Mouse (Mus musculus): ENCODE results near the gene Fut8. TPM values are rescaled to one million over a fixed set of nuclear protein-coding genes. Genes with fewer than 3 reads are reported as not detected.
"Not testable (repeated sequence)": the region's sequence is repeated elsewhere in the genome, so short reads cannot be mapped to it uniquely, and the experiment has no call there.

Fut8 gene
- total RNA-seq, 2 experiments from 2014 or later: 16.8 to 17.8 TPM

DNA sequence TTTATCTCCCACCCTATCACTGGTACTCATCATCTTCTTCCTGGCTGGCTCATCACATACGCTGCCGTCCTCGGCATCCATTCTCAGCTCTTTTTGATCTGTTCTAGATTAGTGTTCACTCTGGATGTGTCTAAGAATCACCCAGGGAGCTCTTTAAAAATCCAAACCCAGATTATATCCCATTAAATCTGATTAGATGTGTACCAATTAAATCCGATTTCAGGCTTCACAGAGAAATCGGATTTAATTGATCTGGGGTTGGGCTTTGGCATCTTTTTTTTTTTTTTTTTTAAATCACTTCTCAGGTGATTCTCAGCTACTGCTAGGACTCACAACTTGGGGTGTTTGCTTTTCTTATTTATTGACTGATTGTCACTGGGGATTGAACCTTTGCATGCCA, 17.3 kb upstream of the Fut8 start:
- intact Hi-C loops (cut with DNase I): no loop called here
- DNase-seq: no peak

DNA sequence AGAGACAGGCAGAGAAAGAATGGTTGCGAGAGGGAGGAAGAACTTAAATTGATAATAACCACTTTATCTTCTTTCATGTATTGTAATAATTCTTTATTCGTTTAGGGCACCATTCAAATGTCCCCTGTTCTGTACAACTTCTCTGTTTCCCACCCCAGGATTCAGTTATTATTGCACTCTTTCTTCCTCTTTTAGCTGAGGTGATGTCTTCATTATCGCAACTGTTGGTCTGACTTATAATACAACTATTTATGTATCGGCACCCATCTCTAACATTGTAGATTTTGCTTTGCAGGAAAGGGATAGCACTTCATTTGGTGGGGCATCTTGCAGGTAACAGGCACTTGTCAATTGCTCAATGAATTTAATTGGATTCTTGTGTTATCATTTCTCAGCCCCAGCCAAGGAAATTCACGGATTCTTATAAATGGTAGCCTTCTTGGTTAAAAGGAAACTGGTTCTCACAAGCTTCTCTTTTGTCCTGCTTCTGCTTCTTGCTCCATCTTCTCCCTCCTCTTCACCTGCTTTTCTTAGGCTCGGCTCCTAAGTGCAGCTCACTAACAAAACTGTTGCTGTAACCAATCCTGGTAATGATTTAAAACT, 15.6 kb upstream of the Fut8 start:
- DNase-seq: no peak
- intact Hi-C loops (cut with DNase I): no loop called here

DNA sequence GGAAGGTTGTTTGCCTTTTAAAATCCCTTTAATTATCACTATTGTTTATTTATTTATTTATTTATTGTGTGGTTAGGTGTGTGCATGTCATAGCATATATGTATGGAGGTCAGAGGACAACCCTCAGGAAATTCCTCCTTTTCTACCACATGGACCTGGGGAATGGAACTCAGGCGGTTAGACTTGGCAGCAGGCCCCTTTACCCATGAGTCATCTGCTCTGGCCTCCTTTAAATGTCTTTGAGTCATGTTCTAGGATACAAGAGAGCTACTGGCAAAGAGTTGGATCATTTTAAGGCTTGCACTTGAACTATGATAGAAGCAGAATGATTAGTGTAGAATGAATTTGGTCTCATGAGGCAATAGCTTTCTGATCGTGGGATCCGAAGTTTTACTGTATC, 14.3 kb upstream of the Fut8 start:
- no peak for DNase-seq
- intact Hi-C loops (cut with DNase I): no loop called here

DNA sequence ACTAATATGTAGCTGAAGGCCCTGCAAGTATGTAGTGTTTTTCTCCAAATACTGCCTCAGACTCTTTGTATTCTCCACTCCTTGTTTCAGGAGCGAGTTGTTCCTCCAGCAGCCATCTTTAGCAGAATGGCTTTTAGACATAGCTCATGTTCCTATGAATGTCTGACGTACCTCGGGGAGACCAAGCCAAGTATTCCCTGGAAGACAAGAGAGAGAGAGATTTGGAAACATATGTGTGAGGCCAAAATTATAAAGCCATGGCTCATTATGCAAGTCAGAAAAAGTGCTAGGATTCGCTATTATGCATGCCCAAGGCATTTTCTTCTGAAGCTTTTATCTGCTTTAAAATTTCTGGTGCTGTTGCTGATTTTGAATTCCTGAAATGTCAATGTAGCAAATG, 13.8 kb upstream of the Fut8 start:
- intact Hi-C loops (cut with DNase I): no loop called here

DNA sequence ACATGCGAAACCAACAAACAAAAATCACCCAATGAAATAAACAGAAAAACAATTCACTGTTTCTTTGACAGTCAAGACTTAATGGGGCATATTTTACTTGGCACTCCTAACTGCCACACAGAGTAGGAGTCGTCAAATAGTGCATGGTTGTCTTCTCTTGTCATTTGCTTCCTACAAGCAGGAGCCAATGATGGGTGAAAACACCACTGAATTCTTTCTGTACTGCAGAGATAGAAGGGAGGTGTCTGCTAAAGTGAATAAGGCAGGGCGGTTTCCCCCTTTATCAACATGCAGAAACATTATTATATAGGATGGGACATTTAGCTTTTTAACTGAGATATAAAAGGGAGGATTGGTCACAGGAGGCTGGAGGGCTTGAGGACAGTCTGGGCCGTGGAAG, 13.0 kb upstream of the Fut8 start:
- intact Hi-C loops (cut with DNase I): no loop called here
- DNase-seq: no peak

More for the DNA sequence above, 13.8 kb upstream of the Fut8 start:
- no peak for DNase-seq

DNA sequence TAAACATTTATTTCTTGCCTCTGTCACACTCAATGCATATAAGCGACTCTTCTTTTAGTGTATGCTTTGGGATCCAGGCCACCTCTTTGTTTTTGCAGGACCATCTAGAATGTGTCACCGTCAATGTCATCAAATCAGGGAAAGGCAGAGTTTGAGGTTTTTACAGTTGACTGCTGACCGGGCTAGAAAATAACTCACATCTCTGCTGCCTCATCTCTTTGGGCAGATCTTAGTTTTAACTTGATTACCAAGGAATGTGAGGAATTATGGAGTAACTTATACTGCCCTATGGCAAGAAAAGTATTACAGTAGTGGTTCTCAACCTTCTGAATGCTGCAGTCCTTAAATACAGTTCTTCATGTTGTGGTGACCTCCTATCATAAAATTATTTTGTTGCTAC, 12.2 kb upstream of the Fut8 start:
- DNase-seq: no peak
- intact Hi-C loops (cut with DNase I): no loop called here

DNA sequence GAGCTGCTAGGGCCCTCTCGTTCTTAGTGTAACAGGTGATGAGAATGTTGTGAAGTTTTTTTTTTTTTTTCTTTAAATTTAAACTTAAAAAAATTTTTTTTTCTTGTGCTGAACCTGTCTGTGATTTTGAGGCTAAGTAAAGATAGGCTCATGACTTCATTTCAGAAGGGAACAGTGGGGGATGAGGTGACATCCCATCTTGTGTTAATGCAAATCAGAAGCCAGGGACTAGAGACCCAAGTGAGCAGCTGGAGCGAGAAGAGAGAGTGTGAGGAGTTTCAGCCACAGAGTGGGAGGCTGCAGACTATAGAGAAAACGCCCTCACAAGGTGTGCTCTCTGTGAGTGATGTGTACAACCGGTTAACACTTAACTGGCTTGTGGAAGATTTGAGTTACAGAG, 2.0 kb upstream of the Fut8 start:
- intact Hi-C loops (cut with DNase I): loop anchor here (5.0 kb wide), 4 partner anchors 274 to 991 kb away; partner anchors contain the start of genes Gphn and Max
- no peak for DNase-seq

DNA sequence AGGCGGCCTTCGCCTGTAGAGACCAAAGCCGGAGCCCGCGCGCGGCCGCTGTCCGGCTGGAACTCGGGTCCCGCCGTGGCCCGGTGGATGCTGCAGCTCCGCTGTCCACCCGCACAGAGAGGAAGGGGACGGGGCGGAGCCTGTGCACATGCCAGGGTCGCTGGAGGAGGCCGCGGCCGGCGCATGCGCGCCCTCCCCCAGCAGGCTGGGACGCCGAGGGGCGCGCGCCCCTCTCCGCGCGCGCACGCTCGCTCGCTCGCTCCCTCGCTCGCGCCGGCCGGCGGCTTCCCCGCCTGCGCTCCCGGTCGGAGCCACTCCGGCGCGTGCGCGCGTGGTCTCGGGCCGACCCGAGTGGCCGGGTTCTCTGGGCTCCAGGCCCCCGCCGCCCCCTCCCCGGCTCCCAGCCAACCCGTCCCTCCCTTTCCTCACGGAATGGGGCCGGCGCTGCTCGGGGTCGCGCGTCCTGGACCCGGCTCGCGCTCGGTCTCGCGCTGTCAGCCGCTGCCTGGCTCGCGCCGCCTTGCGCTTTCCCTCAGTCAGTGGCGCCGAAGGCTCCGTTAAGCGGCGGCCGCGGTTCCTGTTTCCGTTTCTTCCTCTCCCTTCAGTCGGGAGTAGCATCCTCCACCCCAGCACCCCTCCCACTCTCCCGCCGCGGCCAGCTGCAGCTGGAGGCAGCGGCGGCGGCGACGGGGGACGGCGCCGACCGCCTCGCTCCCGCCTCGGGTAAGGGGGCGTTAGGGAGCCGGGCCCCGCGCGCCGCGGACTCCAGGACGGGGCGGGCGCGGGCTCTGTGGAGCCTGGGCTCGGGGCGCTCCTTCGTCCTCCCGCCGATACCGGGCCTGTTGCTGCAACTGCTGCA, 835 bp downstream of the Fut8 start:
- DNase-seq: peak; percentile 93
- intact Hi-C loops (cut with DNase I): loop anchor here (2.0 to 5.0 kb wide), 6 partner anchors 186 to 989 kb away; partner anchors contain the start of genes Gphn and Max

DNA sequence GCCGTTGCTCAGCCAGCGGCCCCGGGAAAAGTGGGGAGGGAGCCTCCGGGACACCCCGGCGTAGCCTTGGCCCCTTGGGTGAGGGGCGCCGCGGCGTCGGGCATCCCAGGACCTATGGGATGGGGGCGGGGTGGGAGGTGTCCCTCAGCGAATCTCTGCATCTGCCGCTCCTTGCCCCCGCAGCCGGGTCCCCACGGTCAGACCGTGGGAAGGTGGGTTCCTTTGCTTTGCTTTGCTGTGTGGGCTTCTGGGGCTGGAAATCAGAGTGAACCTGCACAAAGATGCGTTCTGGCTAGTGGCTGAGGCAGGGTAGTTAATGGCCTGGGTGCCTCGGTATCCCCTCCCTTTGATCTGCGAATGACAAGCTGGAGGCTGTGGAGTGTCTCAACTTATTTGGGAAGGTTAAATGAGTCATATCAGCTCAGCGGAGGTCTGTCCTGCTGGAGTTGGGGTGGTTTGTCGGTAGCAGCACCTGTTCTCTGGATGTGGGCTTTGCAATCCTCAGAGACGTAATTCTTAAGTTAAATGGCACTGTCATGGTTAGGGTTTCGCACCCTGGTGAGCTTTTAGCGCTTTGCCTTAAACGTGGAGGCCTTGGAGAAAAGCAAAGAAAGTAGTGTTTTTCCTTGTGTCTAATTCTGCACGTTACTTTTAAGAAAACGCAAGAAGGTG, 1.6 kb downstream of the Fut8 start:
- intact Hi-C loops (cut with DNase I): loop anchor here (2.0 to 5.0 kb wide), 9 partner anchors 187 to 988 kb away; partner anchors contain the start of genes Gphn and Max
- DNase-seq: no peak

DNA sequence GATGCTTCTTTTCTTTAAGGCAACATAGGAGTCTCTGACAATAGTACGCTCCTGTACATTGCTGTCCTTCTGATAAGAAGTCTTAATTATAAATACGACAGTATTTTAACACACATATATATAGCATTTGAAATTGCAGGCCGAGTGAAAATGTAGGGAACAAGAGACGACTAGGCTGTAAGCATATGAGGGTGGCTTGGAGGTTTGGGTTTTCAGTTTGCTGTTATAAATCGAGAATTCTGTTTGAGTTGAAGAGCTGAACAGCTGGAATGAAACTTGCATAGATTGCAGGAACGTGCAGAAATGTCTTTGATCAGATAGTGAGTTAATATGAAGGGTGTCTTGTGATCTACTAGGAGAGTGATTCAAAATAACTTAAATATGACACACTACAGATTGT, 2.4 kb downstream of the Fut8 start:
- intact Hi-C loops (cut with DNase I): loop anchor here (2.0 to 5.0 kb wide), 3 partner anchors 292 to 426 kb away; no protein-coding TSS in a partner anchor

DNA sequence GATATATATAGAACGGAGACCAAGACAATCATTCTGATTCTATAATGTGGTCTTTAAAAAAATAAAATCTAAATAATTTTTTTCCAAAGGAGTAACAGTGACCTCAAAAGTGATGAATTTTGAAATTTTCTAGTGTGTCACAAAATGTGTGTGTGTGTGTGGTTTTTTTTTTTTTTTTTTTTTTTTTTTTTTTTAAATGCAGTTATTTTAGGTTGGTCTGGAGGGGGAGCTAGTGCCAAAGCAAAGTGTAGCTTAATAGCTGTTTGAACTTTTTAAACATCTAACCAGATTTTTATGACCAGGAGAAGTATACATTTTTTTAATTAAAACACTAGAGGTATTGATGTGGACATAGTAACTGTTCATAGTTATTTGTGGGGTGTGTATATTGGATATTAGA, 2.9 kb downstream of the Fut8 start:
- peak in 1 of 2 experiments; percentile 10 for DNase-seq
- intact Hi-C loops (cut with DNase I): loop anchor here (2.0 to 5.0 kb wide), 3 partner anchors 291 to 426 kb away; no protein-coding TSS in a partner anchor

More for the DNA sequence above, 2.4 kb downstream of the Fut8 start:
- DNase-seq: no peak

DNA sequence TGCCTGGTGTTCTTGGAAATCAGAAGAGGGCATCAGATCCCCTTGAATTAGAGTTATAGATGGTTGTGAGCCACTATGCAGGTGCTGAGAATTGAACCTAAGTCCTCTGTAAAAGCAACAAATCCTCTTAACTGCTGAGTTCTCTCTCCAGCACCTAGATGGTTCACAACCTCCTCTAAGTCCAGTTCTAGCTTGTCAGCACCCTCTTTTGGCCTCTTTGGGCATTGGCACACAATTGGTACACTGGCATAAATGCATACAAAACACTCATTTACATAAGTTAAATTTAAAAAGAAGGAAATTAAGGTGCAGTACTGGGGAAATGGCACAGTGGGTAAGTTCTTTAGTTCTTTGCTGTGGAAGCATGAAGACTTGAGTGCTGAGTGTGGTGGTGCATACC, 24.7 kb downstream of the Fut8 start:
- DNase-seq: no peak
- intact Hi-C loops (cut with DNase I): no loop called here

DNA sequence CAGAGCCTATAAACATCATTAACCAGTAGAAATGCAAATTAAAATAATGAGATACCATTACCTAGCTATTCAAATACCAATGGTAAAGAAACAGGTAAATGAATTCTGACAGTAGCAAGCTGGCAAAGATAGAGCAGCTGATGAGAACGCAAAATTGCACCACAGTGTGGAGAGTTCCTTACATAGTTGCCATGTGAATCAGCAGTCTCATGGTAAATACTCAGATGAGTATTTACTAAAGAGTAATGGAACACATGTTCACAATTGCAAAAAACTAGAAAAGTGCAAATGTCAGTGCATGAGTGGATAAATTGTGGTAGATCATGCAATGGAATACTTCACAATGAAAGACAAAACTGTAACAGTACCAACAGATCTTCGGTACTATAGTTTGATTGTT, 25.9 kb downstream of the Fut8 start:
- no peak for DNase-seq
- intact Hi-C loops (cut with DNase I): no loop called here

DNA sequence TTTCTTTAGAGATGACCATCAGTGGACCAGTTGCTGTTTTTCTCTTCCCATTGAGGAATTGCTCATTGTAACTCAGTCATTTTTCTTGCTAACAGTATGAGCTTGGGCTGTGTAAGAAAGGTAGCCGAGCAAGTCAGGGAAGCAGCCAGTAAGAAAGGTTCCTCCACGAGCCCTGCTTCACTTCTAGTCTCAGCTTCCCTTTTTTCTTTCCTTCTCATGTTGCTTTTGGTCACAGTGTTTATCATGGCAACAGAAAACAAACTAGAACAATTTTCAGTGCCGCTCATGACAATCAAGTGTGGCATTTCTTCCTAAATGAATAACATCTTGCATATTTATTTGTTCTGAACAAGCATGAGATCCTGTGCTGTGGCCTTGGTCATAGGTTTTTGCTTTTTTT, 32.8 kb downstream of the Fut8 start:
- intact Hi-C loops (cut with DNase I): no loop called here
- DNase-seq: no peak

DNA sequence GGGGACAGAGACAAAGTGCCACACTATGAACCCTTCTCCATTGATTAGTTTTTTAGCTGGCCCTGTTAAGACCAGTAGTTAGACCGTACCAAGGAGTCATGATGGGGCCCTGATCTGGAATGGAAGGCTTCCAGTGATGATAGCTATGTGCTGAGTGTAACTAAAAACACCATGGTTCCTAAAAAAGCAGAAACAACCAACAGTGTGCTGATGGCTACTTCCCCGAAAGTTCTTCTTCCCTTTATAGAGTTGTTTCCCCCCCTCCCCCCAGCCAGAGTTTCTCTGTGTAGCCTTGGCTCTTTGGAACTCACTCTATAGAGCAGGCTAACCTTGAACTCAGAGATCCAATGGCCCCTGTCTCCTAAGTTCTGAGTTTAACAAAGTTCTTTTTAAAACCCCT, 50.6 kb downstream of the Fut8 start:
- intact Hi-C loops (cut with DNase I): no loop called here
- no peak for DNase-seq

DNA sequence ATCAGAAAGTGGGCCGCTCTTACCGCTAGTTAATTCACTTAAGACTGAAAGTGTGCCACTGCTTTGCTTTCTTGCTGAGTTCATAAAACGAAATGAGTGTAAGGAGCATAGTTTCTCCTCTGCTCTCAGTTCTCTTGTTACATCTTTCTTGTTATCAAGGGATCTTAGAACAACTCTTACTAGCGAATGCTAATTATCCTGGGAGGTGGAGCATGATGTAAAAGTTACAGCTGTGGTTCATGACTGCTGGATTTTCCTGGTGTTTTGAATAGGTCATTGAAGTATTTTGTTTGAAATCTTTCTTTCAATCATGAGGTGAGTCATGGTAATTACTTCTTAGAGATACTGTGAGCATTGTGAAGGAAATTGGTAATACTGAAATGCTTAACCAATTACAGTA, 53.1 kb downstream of the Fut8 start:
- intact Hi-C loops (cut with DNase I): no loop called here
- no peak for DNase-seq

DNA sequence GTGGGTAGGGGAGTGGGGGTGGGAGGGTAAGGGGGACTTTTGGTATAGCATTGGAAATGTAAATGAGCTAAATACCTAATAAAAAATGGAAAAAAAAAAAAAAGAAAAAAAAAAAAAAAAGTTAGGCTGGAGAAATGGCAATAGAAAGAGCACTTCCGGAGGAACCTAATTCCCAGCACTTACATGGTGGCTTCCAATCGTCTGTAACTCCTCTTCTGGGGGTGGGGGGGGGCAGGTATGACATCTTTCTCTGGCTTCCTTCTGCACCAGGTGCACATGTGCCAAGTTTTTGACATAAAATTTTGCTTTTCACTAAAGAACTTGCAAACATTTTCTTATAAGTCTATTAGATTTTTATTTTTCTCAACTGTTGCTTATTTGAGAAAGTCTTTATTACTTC, 53.9 kb downstream of the Fut8 start:
- DNase-seq; intact Hi-C loops (cut with DNase I): not testable (repeated sequence)

DNA sequence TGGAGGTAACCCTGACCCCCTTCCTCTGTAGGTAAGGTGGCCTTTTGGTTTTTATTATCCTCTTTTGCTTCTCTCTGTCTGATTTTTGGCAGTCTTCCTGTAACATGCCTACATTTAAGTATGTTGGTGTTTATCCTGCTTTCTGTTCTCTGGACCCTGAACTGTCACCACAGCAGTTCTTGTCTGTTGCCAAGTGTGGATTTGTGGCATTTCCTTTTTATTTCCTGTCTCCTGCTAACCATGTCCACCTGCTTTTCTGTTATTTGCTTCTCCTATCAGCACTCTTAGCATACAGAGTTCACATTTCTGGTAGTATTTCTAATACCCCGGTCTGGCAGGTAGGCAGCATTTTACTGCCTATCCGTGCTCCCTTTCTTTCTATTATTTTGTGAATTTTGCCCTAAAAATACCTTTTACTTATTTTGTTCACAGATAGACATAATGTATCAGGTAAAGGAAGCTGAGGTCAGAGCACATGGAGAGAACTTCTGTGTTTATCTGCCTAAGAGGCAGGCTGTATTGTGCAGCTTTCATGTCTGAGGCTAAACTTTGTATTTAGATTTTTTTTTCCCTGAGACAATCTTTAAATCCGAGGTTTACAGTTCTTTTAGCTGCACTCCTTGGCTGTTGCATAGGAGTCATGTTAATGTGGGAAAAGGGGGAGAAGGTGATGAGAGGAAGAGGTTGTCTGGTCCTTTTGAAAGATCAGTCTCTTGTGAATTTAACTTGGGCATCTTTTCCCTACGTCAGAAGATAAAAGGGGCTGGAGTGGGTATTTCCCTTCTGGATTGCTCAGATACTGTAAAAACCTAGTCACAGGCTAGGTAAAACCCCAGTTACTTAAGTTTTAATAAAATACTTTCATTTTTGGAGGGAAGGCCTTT, 54.7 kb downstream of the Fut8 start:
- intact Hi-C loops (cut with DNase I): no loop called here
- no peak for DNase-seq

DNA sequence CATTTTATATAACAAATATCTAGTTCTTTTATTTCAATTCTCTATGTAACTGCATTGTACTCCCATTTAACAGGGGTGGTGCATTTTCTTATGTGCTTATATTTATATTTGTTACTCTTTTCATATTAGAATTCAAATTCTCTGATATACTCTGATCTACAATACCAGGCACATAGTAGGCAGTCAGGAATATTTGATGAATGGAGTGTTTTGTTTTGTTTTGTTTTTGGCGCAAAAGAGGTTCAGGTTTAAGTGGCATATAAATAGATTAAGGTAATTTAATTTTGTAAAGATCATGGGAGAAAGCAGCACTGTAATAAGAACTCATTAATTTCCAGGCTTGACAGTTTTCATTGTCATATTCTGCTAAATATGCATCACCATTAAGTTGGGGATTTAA, 58.2 kb downstream of the Fut8 start:
- DNase-seq: no peak
- intact Hi-C loops (cut with DNase I): no loop called here

DNA sequence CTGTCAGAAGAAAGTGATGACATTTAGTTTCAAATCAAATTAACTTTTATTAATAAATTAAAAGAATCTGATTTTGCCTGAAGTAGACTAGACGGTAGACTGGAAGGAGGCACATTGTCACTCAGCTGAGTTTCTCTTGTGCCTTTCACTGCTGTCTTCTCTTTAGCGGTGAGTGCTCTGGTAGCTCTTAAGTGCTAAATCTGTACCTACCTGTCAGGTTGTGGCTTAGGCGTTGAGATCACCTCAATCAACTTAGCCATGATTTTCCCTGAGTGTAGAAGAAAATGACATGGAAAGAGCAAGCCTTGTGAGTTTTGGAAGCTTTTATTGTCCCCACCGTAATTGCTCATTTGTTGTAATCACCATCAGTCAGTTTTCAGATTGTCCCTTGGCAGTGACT, 59.2 kb downstream of the Fut8 start:
- DNase-seq: no peak
- intact Hi-C loops (cut with DNase I): no loop called here

Data from heart, postnatal 36 days (tissue).